Mouse (Mus musculus) right cerebral cortex, postnatal 14 days (tissue): Measurements from ENCODE around the gene Znhit3.

Source experiments
- DNase-seq: peaks from one replicate; pipeline ENCODE4 v3.0.0; 2022

The Znhit3 gene

GRCm38 (mm10) chr11:84916053-84916702 lies at the start of gene Znhit3:
Znhit3 (minus strand) TSS chr11:84916366.
- peak; percentile 73 for DNase-seq

- DNase-seq = no peak
These were observed 47.4 kb upstream of the Znhit3 start for GRCm38 (mm10) chr11:84963556-84963955.

DNA sequence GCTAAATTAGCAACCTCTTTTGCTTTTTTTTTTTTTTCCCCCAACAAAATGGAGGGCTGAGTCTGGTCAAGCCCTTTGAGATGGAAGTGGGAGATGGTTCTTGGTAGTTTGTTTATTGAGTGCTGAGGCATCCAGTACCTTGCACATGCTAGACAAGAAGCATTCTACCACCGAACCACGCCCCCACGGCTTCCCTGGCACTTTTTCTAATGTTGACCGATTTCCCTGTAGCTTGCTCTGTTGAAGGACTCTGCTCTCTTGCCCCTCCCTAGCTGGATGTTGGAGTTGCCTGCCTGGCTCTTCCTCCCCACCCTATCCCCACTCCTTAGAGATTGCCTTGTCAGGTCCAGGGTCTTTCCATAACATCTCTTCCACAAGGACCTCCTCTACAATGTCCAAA lies 46.4 kb upstream of the Znhit3 start:
- no peak for DNase-seq

- no peak for DNase-seq
These were observed 45.4 kb upstream of the Znhit3 start for GRCm38 (mm10) chr11:84961571-84961970.

GRCm38 (mm10) chr11:84960780-84961179 lies 44.6 kb upstream of the Znhit3 start:
- DNase-seq = no peak

DNA sequence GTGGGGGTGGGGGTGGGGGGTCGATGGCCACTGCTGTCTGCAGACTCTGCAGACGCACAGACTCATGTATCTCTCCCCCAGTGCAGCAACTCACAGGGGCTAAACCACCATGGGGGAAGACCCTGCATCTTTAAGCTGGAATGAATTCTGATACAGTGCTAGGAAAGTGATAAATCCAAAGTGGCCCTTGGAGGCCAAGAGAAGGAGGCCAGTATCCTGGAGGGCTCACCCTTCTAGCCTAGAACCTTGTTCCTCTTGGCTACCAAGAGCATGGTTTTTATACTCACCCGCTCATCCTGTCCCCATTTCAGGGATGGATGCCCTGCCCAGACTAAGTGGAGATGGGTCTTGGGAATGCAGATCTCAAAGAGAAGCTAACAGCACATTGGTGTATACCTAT lies 44.1 kb upstream of the Znhit3 start:
- no peak for DNase-seq

GRCm38 (mm10) chr11:84959701-84960181 lies 43.6 kb upstream of the Znhit3 start:
- no peak for DNase-seq

DNA sequence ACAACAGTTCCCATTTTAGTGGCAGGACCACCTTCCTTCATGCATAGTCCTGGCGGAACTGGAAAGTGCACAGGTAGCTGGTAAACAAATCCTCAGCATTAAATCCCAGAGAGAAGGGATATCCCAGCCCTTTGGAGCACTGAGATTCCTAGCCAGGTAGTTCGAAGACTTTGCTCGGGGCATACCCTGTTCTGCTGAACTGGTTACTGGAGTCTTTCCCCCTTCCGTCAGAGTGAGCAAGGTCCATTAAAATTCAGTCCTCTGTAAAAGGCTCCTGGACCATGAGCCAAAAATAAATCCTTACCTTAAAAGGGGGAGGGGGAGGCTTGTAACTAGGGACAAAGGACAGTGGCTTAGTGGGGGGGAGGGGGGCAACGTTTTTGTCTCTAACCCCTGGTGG lies 43.0 kb upstream of the Znhit3 start:
- DNase-seq = no peak

GRCm38 (mm10) chr11:84958271-84958630 lies 42.1 kb upstream of the Znhit3 start:
- DNase-seq = no peak

GRCm38 (mm10) chr11:84957591-84958270 lies 41.6 kb upstream of the Znhit3 start, which contains the start of gene Car4:
Car4 (plus strand) TSS chr11:84957786.
- peak; percentile 51 for DNase-seq

GRCm38 (mm10) chr11:84957171-84957570 lies 41.0 kb upstream of the Znhit3 start:
- DNase-seq = no peak

- DNase-seq = no peak
These were observed 40.2 kb upstream of the Znhit3 start for GRCm38 (mm10) chr11:84956400-84956799.

GRCm38 (mm10) chr11:84952611-84953010 lies 36.4 kb upstream of the Znhit3 start:
- DNase-seq = no peak

DNA sequence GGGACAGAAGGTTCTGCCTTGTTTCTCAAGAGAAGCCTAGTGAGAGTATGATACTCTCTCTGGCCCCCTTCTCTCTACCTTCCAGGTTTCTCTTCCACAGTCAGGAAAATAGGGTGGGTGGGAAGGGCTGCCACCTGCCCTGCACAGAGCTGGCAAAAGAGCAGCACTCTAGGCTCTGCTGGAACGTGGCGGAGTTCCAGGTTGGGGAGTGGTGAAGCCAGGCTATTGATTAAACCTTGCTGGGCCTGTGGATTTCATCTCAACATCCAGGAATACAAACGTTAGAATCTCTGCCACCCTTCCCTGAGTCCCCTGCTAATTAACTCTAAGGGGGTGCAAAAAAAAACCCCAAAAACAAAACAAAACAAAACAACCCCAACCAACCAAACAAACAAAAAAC lies 32.4 kb upstream of the Znhit3 start:
- no peak for DNase-seq

DNA sequence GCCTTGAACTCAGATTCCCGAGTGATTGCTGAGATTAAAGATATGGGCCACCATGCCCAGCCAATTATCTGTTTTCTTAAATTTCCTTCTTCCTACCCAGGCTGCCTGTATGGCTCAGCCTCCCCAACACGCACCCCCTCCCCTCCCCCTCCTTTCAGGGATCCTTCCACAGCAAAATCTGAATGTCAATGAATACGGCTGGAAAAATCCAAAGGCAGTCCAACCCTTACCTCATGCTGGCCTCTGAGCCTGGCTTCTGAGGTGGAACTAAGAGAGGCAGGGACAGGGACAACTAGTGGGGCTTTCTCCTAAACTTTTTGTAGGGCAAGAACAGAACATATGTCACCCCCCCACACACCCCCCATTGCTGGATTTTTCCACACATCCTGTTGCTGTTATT lies 31.9 kb upstream of the Znhit3 start:
- DNase-seq = no peak

GRCm38 (mm10) chr11:84947206-84947605 lies 31.0 kb upstream of the Znhit3 start:
- DNase-seq = no peak

DNA sequence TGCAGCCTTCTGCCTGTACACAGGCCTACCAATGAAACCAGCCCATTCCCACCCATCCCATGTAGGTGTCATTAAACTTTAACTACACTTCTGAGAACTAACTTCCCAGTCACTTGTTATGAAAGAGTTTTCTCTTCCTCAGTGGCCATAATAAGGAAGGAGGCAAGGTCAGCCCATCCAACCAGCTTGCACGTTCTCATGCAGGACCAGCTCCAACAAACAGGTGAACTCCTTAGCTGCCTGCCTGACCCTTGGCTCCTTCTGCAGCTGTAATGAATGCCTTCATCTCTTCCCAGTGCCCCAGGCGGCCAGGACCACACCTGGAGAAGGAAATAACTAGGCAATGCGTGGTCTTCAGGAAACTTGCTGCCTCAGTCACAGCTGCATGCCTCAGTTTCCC lies 29.7 kb upstream of the Znhit3 start:
- no peak for DNase-seq

GRCm38 (mm10) chr11:84944639-84945435 lies 28.7 kb upstream of the Znhit3 start:
- DNase-seq = no peak

DNA sequence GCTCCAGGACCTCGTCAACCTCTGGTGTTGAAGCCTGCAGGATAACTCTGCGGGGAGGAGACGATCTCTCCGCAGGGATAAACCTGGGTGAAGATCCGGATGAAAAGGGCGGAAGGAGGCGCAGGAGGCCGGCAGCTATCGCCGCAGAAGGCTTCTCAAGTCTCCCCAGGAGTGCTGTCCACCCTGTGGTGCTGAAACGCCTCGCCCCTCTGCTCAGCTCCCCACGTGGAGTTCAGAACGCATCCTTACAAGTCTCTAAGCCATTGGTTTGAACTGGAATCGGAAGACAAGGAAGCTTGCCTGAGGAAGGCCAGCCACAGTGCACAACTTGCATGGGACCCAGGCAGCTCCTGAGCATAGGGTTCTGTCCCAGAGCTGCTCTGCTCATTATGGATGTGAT lies 27.8 kb upstream of the Znhit3 start:
- DNase-seq = no peak

- DNase-seq = no peak
These were observed 24.0 kb upstream of the Znhit3 start for GRCm38 (mm10) chr11:84940140-84940539.

GRCm38 (mm10) chr11:84939508-84940053 lies 23.4 kb upstream of the Znhit3 start:
- peak; percentile 60 for DNase-seq

GRCm38 (mm10) chr11:84932261-84932660 lies 16.1 kb upstream of the Znhit3 start:
- no peak for DNase-seq

GRCm38 (mm10) chr11:84920981-84921380 lies 4.8 kb upstream of the Znhit3 start:
- no peak for DNase-seq
